ENCODE assay signal across 27 mouse cellular contexts in the genomic region with DNA sequence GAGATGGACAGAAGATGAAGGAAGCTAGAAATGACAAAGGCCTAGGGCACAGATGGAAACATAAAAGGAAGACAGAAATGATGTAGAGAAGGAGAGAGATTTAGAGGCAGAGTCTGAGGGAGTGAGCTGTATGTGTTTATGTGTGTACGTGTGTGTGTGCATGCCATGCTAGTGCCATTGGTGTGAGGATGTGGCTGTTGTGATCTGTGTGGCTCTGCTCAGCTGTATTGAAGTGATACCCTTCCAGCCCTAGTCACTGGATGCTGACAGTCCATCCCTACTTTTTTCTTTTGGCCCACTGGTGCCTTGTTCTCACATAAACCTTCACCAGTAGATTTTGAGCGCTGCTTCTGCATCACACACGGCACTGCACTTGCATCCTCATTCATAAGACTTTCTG. TPM values are rescaled to one million over a fixed set of nuclear protein-coding genes. Genes with fewer than 3 reads are reported as not detected.
DNase-seq lines count a peak whose midpoint lies in the region; ATAC-seq and TF ChIP-seq lines count a peak whose summit lies in the region.
"Had no signal": no experiment of that assay in that cellular context is flagged by ENCODE, and none has a peak within 500 bp of the region (broad histone marks: within the 10 kb centered on the region; RNA-seq: fewer than 3 reads in every experiment).

No protein-coding gene starts in this region.

- H3K36me3 ChIP-seq in heart, embryonic 13.5 days = no peaks in the 10 kb centered on the region
- H3K36me3 ChIP-seq in MEL (ENCODE audit: control insufficient read depth in 1 of 2, insufficient read depth in 2 of 2, low read length in 2 of 2) = peaks cover 0 to 44% of the 10 kb centered on the region in 2 experiments; a peak in 2 of 4 replicates
- peaks cover 5% of the 10 kb centered on the region for H3K36me3 ChIP-seq in liver, embryonic 12.5 days
- no peaks in the 10 kb centered on the region for H3K36me3 ChIP-seq in liver, embryonic 16.5 days (ENCODE audit: control insufficient read depth, insufficient read depth)
- no peaks in the 10 kb centered on the region for H3K36me3 ChIP-seq in midbrain, embryonic 14.5 days (ENCODE audit: control insufficient read depth, insufficient read depth, low read length)
- no peaks in the 10 kb centered on the region for H3K36me3 ChIP-seq in hindbrain, embryonic 13.5 days
- H3K36me3 ChIP-seq: embryonic facial prominence, embryonic 13.5 days; forebrain, embryonic 10.5 days; heart, embryonic 12.5 days; hindbrain, embryonic 12.5 days had no signal

- H3K79me2 ChIP-seq in MEL (ENCODE audit: control insufficient read depth, insufficient read depth, low read length, poor library complexity) = peaks cover 44% of the 10 kb centered on the region

- TF ChIP-seq RAD21 in MEL (IDR thresholded peaks at IDR 0.05; ENCODE audit: low read depth, low read length) = no peak

- ATAC-seq in heart, embryonic 13.5 days (ENCODE audit: extremely low read depth, insufficient number of reproducible peaks, low FRiP score, low TSS enrichment) = no peak
- no peak for ATAC-seq in liver, embryonic 12.5 days
- no peak for ATAC-seq in liver, embryonic 16.5 days (ENCODE audit: low read depth)
- ATAC-seq in midbrain, embryonic 14.5 days (ENCODE audit: low FRiP score, low TSS enrichment) = no peak
- no peak for ATAC-seq in hindbrain, embryonic 13.5 days (ENCODE audit: low FRiP score)
- ATAC-seq: activated CD4-positive, CD25-positive, alpha-beta regulatory T cell, adult 4 months; forebrain, embryonic 14.5 days; hindbrain, postnatal 0 days; Patski had no signal

- 80% methylated on average over 3 of the region's 3 CpGs for WGBS in heart, embryonic 13.5 days
- WGBS in liver, embryonic 12.5 days (ENCODE audit: insufficient replicate concordance) = 61% methylated on average over 3 of the region's 3 CpGs
- 47% methylated on average over 3 of the region's 3 CpGs for WGBS in liver, embryonic 16.5 days (ENCODE audit: insufficient replicate concordance)
- WGBS in midbrain, embryonic 14.5 days = 92% methylated on average over 3 of the region's 3 CpGs
- 86% methylated on average over 3 of the region's 3 CpGs for WGBS in hindbrain, embryonic 13.5 days

- intact Hi-C loops in heart, postnatal 10 days (cut with DNase I) = no loop called here

- DNase-seq in heart, postnatal 10 days = no peak
- peak; percentile 73 for DNase-seq in MEL (ENCODE audit: low read depth, low spot score)
- no peak for DNase-seq in midbrain, embryonic 14.5 days
- DNase-seq: adrenal gland, postnatal 14 days; cerebellum, adult 18-20 months; cerebellum, adult 9-11 months; cerebellum, postnatal 36 days; gastrocnemius, postnatal 36 days; heart, adult 18-20 months; heart, postnatal 4 days had no signal

- no peak for TF ChIP-seq EP300 in MEL (IDR thresholded peaks at IDR 0.05; ENCODE audit: low read depth in 1 of 2, low read length in 2 of 2)

- no peaks in the 10 kb centered on the region for H3K27me3 ChIP-seq in heart, embryonic 13.5 days (replicated peaks)
- H3K27me3 ChIP-seq in MEL (ENCODE audit: control insufficient read depth in 1 of 2, insufficient read depth in 2 of 2, low read length in 2 of 2) = no peaks in the 10 kb centered on the region
- no peaks in the 10 kb centered on the region for H3K27me3 ChIP-seq in liver, embryonic 12.5 days (replicated peaks)
- no peaks in the 10 kb centered on the region for H3K27me3 ChIP-seq in liver, embryonic 16.5 days (ENCODE audit: control insufficient read depth, insufficient read depth, low read depth, low read length)
- H3K27me3 ChIP-seq in midbrain, embryonic 14.5 days (ENCODE audit: control insufficient read depth, insufficient read depth, low read length) = no peaks in the 10 kb centered on the region
- no peaks in the 10 kb centered on the region for H3K27me3 ChIP-seq in hindbrain, embryonic 13.5 days
- H3K27me3 ChIP-seq: CH12.LX; embryonic facial prominence, embryonic 13.5 days; heart, embryonic 12.5 days; hindbrain, embryonic 12.5 days; Patski had no signal

- TF ChIP-seq CTCF in MEL (IDR thresholded peaks at IDR 0.05 in 2 of 3, conservative IDR thresholded peaks at IDR 0.05 in 1 of 3; ENCODE audit: control insufficient read depth in 1 of 3, insufficient read depth in 1 of 3, low read depth in 2 of 3, low read length in 3 of 3, poor library complexity in 1 of 3, severe bottlenecking in 1 of 3) = no peak

- H3K9me3 ChIP-seq in heart, embryonic 13.5 days = no peaks in the 10 kb centered on the region
- H3K9me3 ChIP-seq in MEL (replicated peaks; ENCODE audit: insufficient read depth, low read length) = no peaks in the 10 kb centered on the region
- H3K9me3 ChIP-seq in liver, embryonic 12.5 days (replicated peaks) = no peaks in the 10 kb centered on the region
- H3K9me3 ChIP-seq in liver, embryonic 16.5 days (replicated peaks; ENCODE audit: control insufficient read depth, low read length) = no peaks in the 10 kb centered on the region
- no peaks in the 10 kb centered on the region for H3K9me3 ChIP-seq in midbrain, embryonic 14.5 days (ENCODE audit: control insufficient read depth, low read length)
- H3K9me3 ChIP-seq in hindbrain, embryonic 13.5 days = no peaks in the 10 kb centered on the region
- H3K9me3 ChIP-seq: embryonic facial prominence, embryonic 13.5 days; heart, embryonic 12.5 days; hindbrain, embryonic 12.5 days had no signal

- H3K4me2 ChIP-seq in heart, embryonic 13.5 days = peak overlapping the region; percentile 13; the same call in 1 of the 2 replicates
- H3K4me2 ChIP-seq in liver, embryonic 12.5 days = peak overlapping the region; percentile 72
- peak overlapping the region; percentile 65 for H3K4me2 ChIP-seq in liver, embryonic 16.5 days (ENCODE audit: low read depth, low read length)
- no peak overlapping the region for H3K4me2 ChIP-seq in midbrain, embryonic 14.5 days (ENCODE audit: low read length)
- no peak overlapping the region for H3K4me2 ChIP-seq in hindbrain, embryonic 13.5 days
- H3K4me2 ChIP-seq: embryonic facial prominence, embryonic 13.5 days; hindbrain, embryonic 12.5 days had no signal

- no peak; a peak in 1 of 4 replicates for TF ChIP-seq POLR2A in MEL (IDR thresholded peaks at IDR 0.05; ENCODE audit: control insufficient read depth in 1 of 2, insufficient read depth in 1 of 2, low read depth in 1 of 2, low read length in 2 of 2, poor library complexity in 1 of 2)

- H3K27ac ChIP-seq in heart, embryonic 13.5 days (replicated peaks) = no peak overlapping the region
- peak overlapping the region; percentile 98 for H3K27ac ChIP-seq in MEL (ENCODE audit: control insufficient read depth, low read depth, low read length)
- H3K27ac ChIP-seq in liver, embryonic 12.5 days = peak overlapping the region; percentile 93
- peak overlapping the region; percentile 92 for H3K27ac ChIP-seq in liver, embryonic 16.5 days (ENCODE audit: low read length)
- H3K27ac ChIP-seq in midbrain, embryonic 14.5 days (replicated peaks; ENCODE audit: low read depth, low read length) = no peak overlapping the region
- H3K27ac ChIP-seq in hindbrain, embryonic 13.5 days = no peak overlapping the region
- H3K27ac ChIP-seq: embryonic facial prominence, embryonic 13.5 days; forebrain, embryonic 10.5 days; hindbrain, embryonic 12.5 days; hindbrain, postnatal 0 days had no signal

- no peak overlapping the region for H3K9ac ChIP-seq in heart, embryonic 13.5 days
- H3K9ac ChIP-seq in MEL (ENCODE audit: control insufficient read depth, low read depth, low read length, poor library complexity, severe bottlenecking) = peak overlapping the region; percentile 69
- H3K9ac ChIP-seq in liver, embryonic 12.5 days = peak overlapping the region; percentile 69
- H3K9ac ChIP-seq in liver, embryonic 16.5 days (ENCODE audit: low read depth, low read length) = peak overlapping the region; percentile 60
- no peak overlapping the region for H3K9ac ChIP-seq in midbrain, embryonic 14.5 days (replicated peaks; ENCODE audit: low read length)
- H3K9ac ChIP-seq in hindbrain, embryonic 13.5 days = no peak overlapping the region
- H3K9ac ChIP-seq: embryonic facial prominence, embryonic 13.5 days; heart, embryonic 12.5 days; hindbrain, embryonic 12.5 days had no signal

- H3K4me3 ChIP-seq in heart, embryonic 13.5 days = no peak overlapping the region
- H3K4me3 ChIP-seq in MEL (ENCODE audit: control insufficient read depth in 1 of 2, insufficient read depth in 1 of 2, low read depth in 2 of 2, low read length in 2 of 2) = peak overlapping the region; percentile 30 to 37
- H3K4me3 ChIP-seq in liver, embryonic 12.5 days = peak overlapping the region; percentile 73
- peak overlapping the region; percentile 51 for H3K4me3 ChIP-seq in liver, embryonic 16.5 days (ENCODE audit: low read depth, low read length)
- no peak overlapping the region for H3K4me3 ChIP-seq in midbrain, embryonic 14.5 days (replicated peaks; ENCODE audit: low read depth, low read length)
- no peak overlapping the region for H3K4me3 ChIP-seq in hindbrain, embryonic 13.5 days
- H3K4me3 ChIP-seq: embryonic facial prominence, embryonic 13.5 days; forebrain, embryonic 10.5 days; heart, embryonic 12.5 days; hindbrain, embryonic 12.5 days had no signal

- no peaks in the 10 kb centered on the region for H3K4me1 ChIP-seq in heart, embryonic 13.5 days
- H3K4me1 ChIP-seq in MEL (ENCODE audit: control insufficient read depth in 1 of 2, insufficient read depth in 2 of 2, low read length in 2 of 2) = peaks cover 26 to 44% of the 10 kb centered on the region in 2 experiments
- H3K4me1 ChIP-seq in liver, embryonic 12.5 days = peaks cover 48% of the 10 kb centered on the region
- peaks cover 30% of the 10 kb centered on the region for H3K4me1 ChIP-seq in liver, embryonic 16.5 days (ENCODE audit: control insufficient read depth, low read depth, low read length)
- no peaks in the 10 kb centered on the region for H3K4me1 ChIP-seq in midbrain, embryonic 14.5 days (ENCODE audit: control insufficient read depth, insufficient read depth, low read length)
- no peaks in the 10 kb centered on the region for H3K4me1 ChIP-seq in hindbrain, embryonic 13.5 days (replicated peaks)
- H3K4me1 ChIP-seq: embryonic facial prominence, embryonic 13.5 days; forebrain, embryonic 10.5 days; heart, embryonic 12.5 days; hindbrain, embryonic 12.5 days had no signal

RNA-seq across cellular contexts. Expression of a gene that starts 9.0 kb away (rescaled TPM):
- polyA plus RNA-seq in heart, embryonic 13.5 days (2015; fragmentation: Nextera tagmentation; extraction: Ambion mirVana) = 2.8 and 5.9 TPM in 2 replicates
- total RNA-seq in heart, postnatal 10 days (2021) = not detected
- total RNA-seq in MEL (2012; rRNA removed) = 321 and 385 TPM in 2 replicates
- polyA plus RNA-seq in MEL (2012; ENCODE audit: insufficient read depth in 1 of 2, insufficient read length in 2 of 2, low read depth in 1 of 2, low replicate concordance in 2 of 2, missing spikeins in 1 of 2) = 100 to 1,000 TPM; 128 to 496 TPM
- polyA plus RNA-seq in liver, embryonic 12.5 days (2016; fragmentation: Nextera tagmentation; extraction: Ambion mirVana) = 148 and 156 TPM in 2 replicates
- polyA plus RNA-seq in liver, embryonic 16.5 days (2015; fragmentation: Nextera tagmentation; extraction: Ambion mirVana) = 101 and 107 TPM in 2 replicates
- 0.11 TPM in 1 of 2 replicates, not detected in the other for polyA plus RNA-seq in midbrain, embryonic 14.5 days (2014; fragmentation: Nextera tagmentation; extraction: Ambion mirVana)
- polyA plus RNA-seq in hindbrain, embryonic 13.5 days (2015; fragmentation: Nextera tagmentation; extraction: Ambion mirVana) = 0.23 and 0.29 TPM in 2 replicates
- total RNA-seq: adrenal gland, adult 18-20 months; gastrocnemius, postnatal 36 days; heart, adult 18-20 months; hindbrain, postnatal 0 days had no signal
- polyA plus RNA-seq: hindbrain, postnatal 0 days; Patski had no signal

RNA-seq across cellular contexts. Expression of a gene that starts 21.2 kb away (rescaled TPM):
- 22.8 and 24.9 TPM in 2 replicates for polyA plus RNA-seq in heart, embryonic 13.5 days (2015; fragmentation: Nextera tagmentation; extraction: Ambion mirVana)
- total RNA-seq in heart, postnatal 10 days (2021) = 10 to 100 TPM; 21.5 to 23.7 TPM
- 6.3 and 7.8 TPM in 2 replicates for total RNA-seq in MEL (2012; rRNA removed)
- 10 to 100 TPM in 1 of 2 experiments, not detected in 1; 19.7 TPM for polyA plus RNA-seq in MEL (2012; ENCODE audit: insufficient read depth in 1 of 2, insufficient read length in 2 of 2, low read depth in 1 of 2, low replicate concordance in 2 of 2, missing spikeins in 1 of 2)
- 15.4 and 15.8 TPM in 2 replicates for polyA plus RNA-seq in liver, embryonic 12.5 days (2016; fragmentation: Nextera tagmentation; extraction: Ambion mirVana)
- 11.5 and 12.1 TPM in 2 replicates for polyA plus RNA-seq in liver, embryonic 16.5 days (2015; fragmentation: Nextera tagmentation; extraction: Ambion mirVana)
- 59.7 and 70.2 TPM in 2 replicates for polyA plus RNA-seq in midbrain, embryonic 14.5 days (2014; fragmentation: Nextera tagmentation; extraction: Ambion mirVana)
- polyA plus RNA-seq in hindbrain, embryonic 13.5 days (2015; fragmentation: Nextera tagmentation; extraction: Ambion mirVana) = 65.1 and 66.1 TPM in 2 replicates

RNA-seq across cellular contexts. Expression of a gene that starts 40.5 kb away (rescaled TPM):
- not detected in 2 replicates for polyA plus RNA-seq in heart, embryonic 13.5 days (2015; fragmentation: Nextera tagmentation; extraction: Ambion mirVana)
- total RNA-seq in heart, postnatal 10 days (2021) = not detected
- total RNA-seq in MEL (2012; rRNA removed) = not detected in 2 replicates
- polyA plus RNA-seq in MEL (2012; ENCODE audit: insufficient read depth in 1 of 2, insufficient read length in 2 of 2, low read depth in 1 of 2, low replicate concordance in 2 of 2, missing spikeins in 1 of 2) = not detected
- 0.17 TPM in 1 of 2 replicates, not detected in the other for polyA plus RNA-seq in liver, embryonic 12.5 days (2016; fragmentation: Nextera tagmentation; extraction: Ambion mirVana)
- polyA plus RNA-seq in liver, embryonic 16.5 days (2015; fragmentation: Nextera tagmentation; extraction: Ambion mirVana) = not detected in 2 replicates
- polyA plus RNA-seq in midbrain, embryonic 14.5 days (2014; fragmentation: Nextera tagmentation; extraction: Ambion mirVana) = not detected in 2 replicates
- 0.16 TPM in 1 of 2 replicates, not detected in the other for polyA plus RNA-seq in hindbrain, embryonic 13.5 days (2015; fragmentation: Nextera tagmentation; extraction: Ambion mirVana)
- total RNA-seq: adrenal gland, adult 18-20 months; adrenal gland, postnatal 14 days; CH12.LX; gastrocnemius, adult 8-10 months; gastrocnemius, postnatal 36 days; heart, adult 18-20 months; heart, postnatal 4 days; hindbrain, postnatal 0 days had no signal
- polyA plus RNA-seq: activated CD4-positive, CD25-positive, alpha-beta regulatory T cell, adult 4 months; embryonic facial prominence, embryonic 13.5 days; forebrain, embryonic 14.5 days; heart, embryonic 12.5 days; heart, postnatal 0 days; hindbrain, embryonic 12.5 days; hindbrain, postnatal 0 days; intestine, embryonic 14.5 days; Patski had no signal

RNA-seq across cellular contexts. Expression of a gene that starts 49.3 kb away (rescaled TPM):
- polyA plus RNA-seq in heart, embryonic 13.5 days (2015; fragmentation: Nextera tagmentation; extraction: Ambion mirVana) = 0.42 and 0.78 TPM in 2 replicates
- total RNA-seq in heart, postnatal 10 days (2021) = not detected
- total RNA-seq in MEL (2012; rRNA removed) = not detected in 2 replicates
- polyA plus RNA-seq in MEL (2012; ENCODE audit: insufficient read depth in 1 of 2, insufficient read length in 2 of 2, low read depth in 1 of 2, low replicate concordance in 2 of 2, missing spikeins in 1 of 2) = not detected
- polyA plus RNA-seq in liver, embryonic 12.5 days (2016; fragmentation: Nextera tagmentation; extraction: Ambion mirVana) = 0.26 and 0.33 TPM in 2 replicates
- polyA plus RNA-seq in liver, embryonic 16.5 days (2015; fragmentation: Nextera tagmentation; extraction: Ambion mirVana) = 0.05 and 0.17 TPM in 2 replicates
- 197 and 199 TPM in 2 replicates for polyA plus RNA-seq in midbrain, embryonic 14.5 days (2014; fragmentation: Nextera tagmentation; extraction: Ambion mirVana)
- 223 and 225 TPM in 2 replicates for polyA plus RNA-seq in hindbrain, embryonic 13.5 days (2015; fragmentation: Nextera tagmentation; extraction: Ambion mirVana)
- total RNA-seq: CH12.LX; gastrocnemius, adult 8-10 months; gastrocnemius, postnatal 36 days; heart, postnatal 4 days had no signal
- polyA plus RNA-seq: activated CD4-positive, CD25-positive, alpha-beta regulatory T cell, adult 4 months; Patski had no signal

RNA-seq across cellular contexts. Expression of a gene that starts 49.4 kb away (rescaled TPM):
- polyA plus RNA-seq in heart, embryonic 13.5 days (2015; fragmentation: Nextera tagmentation; extraction: Ambion mirVana) = 0.38 and 0.53 TPM in 2 replicates
- not detected for total RNA-seq in heart, postnatal 10 days (2021)
- not detected in 2 replicates for total RNA-seq in MEL (2012; rRNA removed)
- polyA plus RNA-seq in MEL (2012; ENCODE audit: insufficient read depth in 1 of 2, insufficient read length in 2 of 2, low read depth in 1 of 2, low replicate concordance in 2 of 2, missing spikeins in 1 of 2) = under 1 TPM in 1 of 2 experiments, not detected in 1; 0.11 TPM
- polyA plus RNA-seq in liver, embryonic 12.5 days (2016; fragmentation: Nextera tagmentation; extraction: Ambion mirVana) = 0.25 TPM in 1 of 2 replicates, not detected in the other
- 0.13 and 0.28 TPM in 2 replicates for polyA plus RNA-seq in liver, embryonic 16.5 days (2015; fragmentation: Nextera tagmentation; extraction: Ambion mirVana)
- polyA plus RNA-seq in midbrain, embryonic 14.5 days (2014; fragmentation: Nextera tagmentation; extraction: Ambion mirVana) = not detected in 2 replicates
- 0.31 and 0.53 TPM in 2 replicates for polyA plus RNA-seq in hindbrain, embryonic 13.5 days (2015; fragmentation: Nextera tagmentation; extraction: Ambion mirVana)
- total RNA-seq: adrenal gland, adult 18-20 months; adrenal gland, postnatal 14 days; CH12.LX; gastrocnemius, adult 8-10 months; gastrocnemius, postnatal 36 days; heart, adult 18-20 months; heart, postnatal 4 days; hindbrain, postnatal 0 days had no signal
- polyA plus RNA-seq: activated CD4-positive, CD25-positive, alpha-beta regulatory T cell, adult 4 months; embryonic facial prominence, embryonic 13.5 days; forebrain, embryonic 10.5 days; heart, embryonic 12.5 days; hindbrain, embryonic 12.5 days; intestine, embryonic 14.5 days had no signal

Comparison
In these comparisons a context has a peak if more than half of its experiments do, and no peak if none do; other contexts are left out.
1. H3K27ac ChIP-seq: peak in MEL (single experiment), liver, embryonic 12.5 days (single experiment) and liver, embryonic 16.5 days (single experiment); none in heart, embryonic 13.5 days (single experiment), midbrain, embryonic 14.5 days (single experiment) and hindbrain, embryonic 13.5 days (single experiment).
2. H3K4me2 ChIP-seq: peak in heart, embryonic 13.5 days (single experiment), liver, embryonic 12.5 days (single experiment) and liver, embryonic 16.5 days (single experiment); none in midbrain, embryonic 14.5 days (single experiment) and hindbrain, embryonic 13.5 days (single experiment).
3. H3K4me3 ChIP-seq: peak in MEL (2 of 2), liver, embryonic 12.5 days (single experiment) and liver, embryonic 16.5 days (single experiment); none in heart, embryonic 13.5 days (single experiment), midbrain, embryonic 14.5 days (single experiment) and hindbrain, embryonic 13.5 days (single experiment).
4. H3K9ac ChIP-seq: peak in MEL (single experiment), liver, embryonic 12.5 days (single experiment) and liver, embryonic 16.5 days (single experiment); none in heart, embryonic 13.5 days (single experiment), midbrain, embryonic 14.5 days (single experiment) and hindbrain, embryonic 13.5 days (single experiment).
5. RNA of a gene that starts 9.0 kb away (polyA plus RNA-seq): 128 to 496 TPM in MEL, 148 to 156 TPM in liver, embryonic 12.5 days and 101 to 107 TPM in liver, embryonic 16.5 days; 2.8 to 5.9 TPM in heart, embryonic 13.5 days, 0.23 to 0.29 TPM in hindbrain, embryonic 13.5 days and 0.11 TPM in midbrain, embryonic 14.5 days; every median in the first group is over 10 times any median in the second.